Mouse (Mus musculus) liver, postnatal 0 days (tissue): ENCODE results near the gene Mttp. TPM values are rescaled to one million over a fixed set of nuclear protein-coding genes. Genes with fewer than 3 reads are reported as not detected.

ENCODE experiments used
- ATAC-seq: fragments of 200-750 bp; cut with Nextera tagmentation; 2 replicates; pipeline ENCODE4 v1.8.0; 2017; ENCODE audit warnings: mild to moderate bottlenecking, moderate library complexity
- DNase-seq: peaks from one replicate; pipeline ENCODE4 v3.0.0-alpha.2; 2016
- H3K27ac ChIP-seq: fragments of 300-500 bp; sonication (generic); 2 replicates; pipeline ENCODE4 v1.5.1; 2014; ENCODE audit warnings: antibody characterized with exemption, moderate library complexity, mild to moderate bottlenecking, low read depth
- H3K27me3 ChIP-seq: fragments of 300-500 bp; sonication (generic); 2 replicates; pipeline ENCODE4 v1.6.1; 2014; ENCODE audit warnings: low read length, control low read depth, mixed read lengths; ENCODE audit not compliant: insufficient read depth
- H3K36me3 ChIP-seq: fragments of 300-500 bp; sonication (generic); replicated peaks from 2 replicates; pipeline ENCODE4 v1.6.1; 2014; ENCODE audit warnings: mild to moderate bottlenecking, control low read depth, low read length, moderate library complexity, mixed read lengths; ENCODE audit not compliant: insufficient read depth
- H3K4me1 ChIP-seq: fragments of 300-500 bp; sonication (generic); 2 replicates; pipeline ENCODE4 v1.6.1; 2014; ENCODE audit warnings: antibody characterized with exemption, mild to moderate bottlenecking, control low read depth; ENCODE audit not compliant: insufficient read depth
- H3K4me2 ChIP-seq: fragments of 300-500 bp; sonication (generic); 2 replicates; pipeline ENCODE4 v1.6.1; 2014; ENCODE audit warnings: low read depth, mild to moderate bottlenecking, low read length, moderate library complexity, mixed read lengths
- H3K4me3 ChIP-seq: fragments of 300-500 bp; sonication (generic); 2 replicates; pipeline ENCODE4 v1.5.1; 2014; ENCODE audit warnings: low read depth, low read length
- H3K9ac ChIP-seq: fragments of 300-500 bp; sonication (generic); replicated peaks from 2 replicates; pipeline ENCODE4 v1.6.1; 2014; ENCODE audit warnings: mild to moderate bottlenecking, moderate library complexity
- H3K9me3 ChIP-seq: fragments of 300-500 bp; sonication (generic); 2 replicates; pipeline ENCODE4 v1.6.1; 2016; ENCODE audit warnings: mild to moderate bottlenecking, control low read depth, low read length, mixed read lengths
- CTCF ChIP-seq: sonication (generic); IDR thresholded peaks from 2 replicates; pipeline ENCODE4 v1.5.1; 2016; ENCODE audit warnings: antibody characterized with exemption, low read depth
- EP300 ChIP-seq: IDR thresholded peaks from 2 replicates; pipeline ENCODE4 v1.6.1; 2016; ENCODE audit warnings: antibody characterized with exemption, low read depth, mild to moderate bottlenecking
- WGBS: fragments of 180-500 bp; shearing (Covaris S2); extraction: QIAGEN DNeasy Blood & Tissue Kit; methylation state at CpG from one replicate; pipeline ENCODE4 v1.1.7; 2014; ENCODE audit not compliant: insufficient replicate concordance; 5-methylcytosine and 5-hydroxymethylcytosine counted together
- polyA plus RNA-seq: library from polyadenylated mRNA; unstranded; fragments of >200 nt; fragmentation: Nextera tagmentation; extraction: Ambion mirVana; gene quantifications from 2 replicates; pipeline ENCODE4 v1.2.1, GENCODE M21; 2015

Mttp gene
- polyA plus RNA-seq, 1 experiment from 2014 or later: 86.4 TPM

DNA sequence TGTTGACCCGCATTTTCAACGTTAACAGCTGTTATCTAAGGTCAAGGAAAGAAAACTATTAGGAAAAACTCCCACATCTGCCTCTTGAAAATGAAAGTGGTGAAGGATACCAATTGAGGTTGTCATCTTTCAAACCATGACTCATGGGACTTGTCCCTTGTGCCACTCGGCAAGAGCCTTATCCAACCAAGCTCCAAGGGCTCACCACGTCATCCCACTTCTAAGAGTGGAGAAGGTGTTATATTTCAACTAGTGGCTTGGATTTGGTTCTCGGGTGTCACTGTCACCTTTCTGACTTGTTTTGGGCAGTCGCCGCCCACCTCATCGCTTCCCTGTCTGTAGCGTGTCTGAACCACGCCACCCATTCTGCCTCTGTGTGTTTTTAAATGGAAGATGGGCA is 20.9 kb downstream of the Mttp start:
- ATAC-seq (no peak), DNase-seq (no peak)
- no peaks in the 10 kb centered on the region for H3K27me3 ChIP-seq
- no peak overlapping the region for H3K4me3 ChIP-seq
- no peak overlapping the region for H3K4me2 ChIP-seq
- H3K9me3 ChIP-seq: no peaks in the 10 kb centered on the region
- no peak overlapping the region for H3K27ac ChIP-seq
- H3K4me1 ChIP-seq: 0 out of 2 replicates have a peak, but pooled peaks cover 7% of the 10 kb centered on the region
- TF ChIP-seq CTCF: no peak
- no peak for TF ChIP-seq EP300
- WGBS: 87% methylated on average over 10 of the region's 10 CpGs
- peaks cover 10% of the 10 kb centered on the region; the same call in 1 of the 2 replicates for H3K36me3 ChIP-seq
- H3K9ac ChIP-seq: no peak overlapping the region

DNA sequence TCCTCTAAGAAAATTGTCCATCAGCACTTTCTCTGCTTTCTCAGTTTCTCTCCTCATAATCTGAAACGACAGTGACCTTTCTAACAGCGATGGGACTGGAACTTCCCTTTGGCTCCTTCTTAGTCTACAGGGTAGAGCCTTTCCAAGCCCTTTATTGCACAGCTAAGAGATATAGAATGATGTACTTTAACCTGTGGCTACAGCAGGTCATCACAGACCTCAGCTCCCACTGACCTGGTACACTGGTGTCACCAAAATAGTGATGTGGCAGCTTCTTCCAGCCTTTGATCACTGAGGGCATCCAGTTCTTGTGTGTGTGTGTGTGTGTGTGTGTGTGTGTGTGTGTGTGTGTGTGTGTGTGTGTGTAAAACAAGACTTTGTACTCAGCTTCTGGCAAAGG is 23.3 kb downstream of the Mttp start:
- peaks cover 13% of the 10 kb centered on the region; the same call in 1 of the 2 replicates for H3K36me3 ChIP-seq
- WGBS: 81% methylated on average over 2 of the region's 2 CpGs
- DNase-seq: no peak
- no peaks in the 10 kb centered on the region for H3K4me1 ChIP-seq
- no peak overlapping the region for H3K4me3 ChIP-seq
- ATAC-seq: no peak
- no peak overlapping the region for H3K4me2 ChIP-seq
- H3K9ac ChIP-seq: no peak overlapping the region
- no peaks in the 10 kb centered on the region for H3K9me3 ChIP-seq
- no peak for TF ChIP-seq CTCF
- no peak for TF ChIP-seq EP300
- no peak overlapping the region for H3K27ac ChIP-seq
- no peaks in the 10 kb centered on the region for H3K27me3 ChIP-seq

DNA sequence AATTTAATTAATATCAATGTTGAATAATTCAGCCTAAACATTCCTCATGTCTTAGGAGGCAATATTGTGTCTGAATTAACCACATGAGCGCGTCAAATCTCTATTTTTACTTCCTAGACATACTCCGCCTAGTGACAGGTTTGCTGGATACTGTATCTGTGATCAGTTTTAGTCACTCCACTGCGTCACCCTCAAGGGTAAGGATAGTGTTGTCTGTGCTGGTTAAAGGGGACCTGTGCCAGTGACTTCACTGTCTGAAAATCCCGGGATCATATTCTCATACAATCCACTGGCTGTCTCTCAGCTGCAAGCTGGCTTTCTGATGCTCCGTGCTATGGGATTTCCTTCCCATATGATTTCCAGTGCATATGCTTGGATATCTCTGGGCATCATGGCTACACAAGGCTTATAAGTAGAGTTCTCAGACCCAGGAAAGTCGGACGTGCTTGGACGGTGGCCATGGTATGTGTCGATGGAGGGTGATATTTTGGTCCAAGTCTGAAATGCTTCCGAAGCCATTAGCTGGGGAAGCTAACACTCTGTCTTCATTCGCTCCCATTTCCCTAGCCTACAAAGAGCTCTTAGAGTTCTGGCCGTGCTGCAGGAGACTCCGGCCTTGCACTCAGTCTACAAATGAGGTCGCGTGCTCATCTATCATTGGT is 25.2 kb downstream of the Mttp start:
- Histone ChIP-seq H3K4me3 (no peak overlapping the region), H3K9me3 (no peaks in the 10 kb centered on the region), H3K4me1 (no peaks in the 10 kb centered on the region), H3K36me3 (peaks cover 9% of the 10 kb centered on the region; the same call in 1 of the 2 replicates), H3K4me2 (no peak overlapping the region), H3K27me3 (no peaks in the 10 kb centered on the region), H3K9ac (no peak overlapping the region), H3K27ac (no peak overlapping the region)
- 85% methylated on average over 16 of the region's 16 CpGs for WGBS
- no peak for TF ChIP-seq CTCF
- TF ChIP-seq EP300: no peak
- no peak for DNase-seq
- no peak for ATAC-seq

DNA sequence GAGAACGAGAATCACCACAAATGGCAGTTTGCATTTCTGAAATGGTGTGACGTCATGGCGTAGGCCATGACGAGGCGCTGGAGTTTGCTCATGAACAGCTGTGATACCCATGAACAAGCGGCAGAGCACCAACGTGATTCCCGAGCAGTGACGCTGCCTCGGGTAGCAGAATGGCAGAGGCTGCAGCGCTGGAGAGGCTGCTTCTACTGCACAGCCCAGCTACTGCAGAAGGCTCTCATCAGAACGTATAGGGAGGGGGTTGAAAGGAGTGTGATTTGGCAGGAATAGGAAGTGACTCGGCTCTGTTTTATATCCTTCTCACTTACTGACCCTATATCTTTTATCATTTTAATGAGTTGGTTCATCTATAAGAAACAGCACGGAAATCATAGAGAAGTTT is 25.9 kb downstream of the Mttp start:
- no peak for DNase-seq
- Histone ChIP-seq H3K9ac (no peak overlapping the region), H3K4me1 (no peaks in the 10 kb centered on the region), H3K27ac (no peak overlapping the region), H3K9me3 (no peaks in the 10 kb centered on the region), H3K4me2 (no peak overlapping the region), H3K36me3 (peaks cover 11% of the 10 kb centered on the region; the same call in 1 of the 2 replicates), H3K27me3 (no peaks in the 10 kb centered on the region), H3K4me3 (no peak overlapping the region)
- no peak for ATAC-seq
- TF ChIP-seq CTCF: no peak
- TF ChIP-seq EP300: no peak
- 60% methylated on average over 14 of the region's 14 CpGs for WGBS

DNA sequence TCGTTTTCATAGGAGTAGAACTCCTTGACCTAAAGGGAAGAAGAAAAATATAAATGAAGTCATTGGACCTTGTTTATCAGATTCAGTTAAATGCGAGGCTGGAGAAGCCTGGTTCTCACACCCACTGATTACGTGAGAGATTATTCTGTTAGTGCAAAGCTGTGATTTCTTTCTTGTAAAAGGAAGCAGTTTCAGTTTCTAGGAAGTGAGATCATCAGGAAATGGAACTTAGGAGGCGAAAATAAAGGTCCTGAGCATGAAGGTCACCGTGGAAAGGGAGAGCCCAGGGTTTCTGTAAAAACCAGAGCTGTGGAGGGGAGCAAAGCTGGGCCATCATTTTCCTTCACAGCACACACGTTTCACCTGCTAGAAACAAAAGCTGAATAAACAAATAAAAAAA is 26.4 kb downstream of the Mttp start:
- TF ChIP-seq EP300: no peak
- no peak for TF ChIP-seq CTCF
- Histone ChIP-seq H3K27ac (no peak overlapping the region), H3K27me3 (no peaks in the 10 kb centered on the region), H3K9ac (no peak overlapping the region), H3K4me2 (no peak overlapping the region), H3K9me3 (no peaks in the 10 kb centered on the region), H3K4me3 (no peak overlapping the region), H3K4me1 (no peaks in the 10 kb centered on the region), H3K36me3 (peaks cover 11% of the 10 kb centered on the region; the same call in 1 of the 2 replicates)
- no peak for ATAC-seq
- DNase-seq: no peak
- 57% methylated on average over 6 of the region's 6 CpGs for WGBS

DNA sequence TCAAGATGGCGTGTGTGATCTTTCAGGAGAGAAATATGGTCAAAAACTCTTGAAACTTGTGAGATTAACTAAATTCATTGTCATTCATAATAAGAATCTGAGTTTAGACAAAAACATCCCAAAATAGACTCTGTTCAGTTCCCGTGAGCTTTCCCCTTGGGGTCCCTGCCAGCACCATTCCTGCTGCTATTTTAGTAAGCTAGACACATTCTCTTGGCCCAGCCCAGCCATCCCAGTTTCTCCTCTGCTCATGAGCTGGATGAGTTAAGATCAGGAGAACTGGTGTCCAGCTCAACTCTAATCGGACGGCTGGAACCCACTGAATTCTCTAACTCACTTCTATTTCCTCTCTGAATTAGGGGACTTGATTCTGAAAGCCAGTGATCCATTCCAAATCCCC is 27.9 kb downstream of the Mttp start:
- H3K9me3 ChIP-seq: no peaks in the 10 kb centered on the region
- TF ChIP-seq CTCF: no peak
- H3K27me3 ChIP-seq: no peaks in the 10 kb centered on the region
- DNase-seq (no peak), ATAC-seq (no peak)
- no peak overlapping the region for H3K27ac ChIP-seq
- 79% methylated on average over 4 of the region's 4 CpGs for WGBS
- peaks cover 11% of the 10 kb centered on the region; the same call in 1 of the 2 replicates for H3K36me3 ChIP-seq
- H3K4me1 ChIP-seq: no peaks in the 10 kb centered on the region
- H3K4me2 ChIP-seq: no peak overlapping the region
- no peak overlapping the region for H3K4me3 ChIP-seq
- H3K9ac ChIP-seq: no peak overlapping the region

DNA sequence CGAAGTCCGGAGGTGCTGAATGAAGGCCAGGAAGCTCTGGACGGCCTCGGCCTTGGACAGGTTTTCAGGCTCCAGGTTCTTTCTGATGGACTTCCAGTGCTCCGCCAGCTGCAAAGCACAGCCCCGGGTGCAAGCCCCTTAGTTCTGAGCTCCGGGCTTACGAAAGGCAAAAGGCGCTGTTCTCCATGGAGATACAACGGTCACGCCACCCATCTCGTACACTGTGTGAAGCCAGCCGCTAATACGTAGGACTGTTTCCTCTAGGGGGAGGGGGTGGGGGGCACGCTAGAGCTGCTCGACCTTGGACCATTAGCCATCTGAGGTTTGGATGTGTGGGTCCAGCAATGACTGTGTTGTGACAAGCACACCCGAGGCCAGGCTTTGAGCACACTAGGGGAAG is 30.7 kb downstream of the Mttp start:
- 79% methylated on average over 17 of the region's 17 CpGs for WGBS
- Histone ChIP-seq H3K27me3 (no peaks in the 10 kb centered on the region), H3K9ac (no peak overlapping the region), H3K27ac (no peak overlapping the region), H3K4me3 (no peak overlapping the region), H3K9me3 (no peaks in the 10 kb centered on the region), H3K4me2 (no peak overlapping the region), H3K36me3 (peaks cover 10% of the 10 kb centered on the region; the same call in 1 of the 2 replicates), H3K4me1 (no peaks in the 10 kb centered on the region)
- TF ChIP-seq CTCF (no peak), EP300 (no peak)
- no peak for DNase-seq
- no peak for ATAC-seq
